Mouse (Mus musculus) intestine, embryonic 14.5 days (tissue): ENCODE measurements around the gene Gm28048. TPM values are rescaled to one million over a fixed set of nuclear protein-coding genes. Genes with fewer than 3 reads are reported as not detected.

Experiments
- ATAC-seq: fragments of 200-750 bp; cut with Nextera tagmentation; replicated peaks from 2 replicates; pipeline ENCODE4 v1.8.0; 2017; ENCODE audit warnings: low read depth, moderate number of reproducible peaks, moderate TSS enrichment, moderate library complexity; ENCODE audit not compliant: low FRiP score, low TSS enrichment
- DNase-seq: peaks from one replicate; pipeline ENCODE4 v3.0.0-alpha.2; 2018; ENCODE audit warnings: low spot score
- H3K27ac ChIP-seq: fragments of 300-500 bp; sonication (generic); 2 replicates; pipeline ENCODE4 v1.5.1; 2014; ENCODE audit warnings: low read depth, mild to moderate bottlenecking, control low read depth
- H3K27me3 ChIP-seq: fragments of 300-500 bp; sonication (generic); replicated peaks from 2 replicates; pipeline ENCODE4 v1.6.1; 2014; ENCODE audit warnings: low read length, control low read depth; ENCODE audit not compliant: control insufficient read depth, insufficient read depth
- H3K36me3 ChIP-seq: fragments of 300-500 bp; sonication (generic); 2 replicates; pipeline ENCODE4 v1.6.1; 2014; ENCODE audit warnings: low read length, control low read depth; ENCODE audit not compliant: control insufficient read depth, insufficient read depth
- H3K4me1 ChIP-seq: fragments of 300-500 bp; sonication (generic); replicated peaks from 2 replicates; pipeline ENCODE4 v1.6.1; 2014; ENCODE audit warnings: low read length, control low read depth, mixed read lengths; ENCODE audit not compliant: control insufficient read depth, insufficient read depth
- H3K4me2 ChIP-seq: fragments of 300-500 bp; sonication (generic); 2 replicates; pipeline ENCODE4 v1.6.1; 2014; ENCODE audit warnings: low read length
- H3K4me3 ChIP-seq: fragments of 300-500 bp; sonication (generic); 2 replicates; pipeline ENCODE4 v1.5.1; 2014; ENCODE audit warnings: low read depth, low read length, control low read depth, mixed read lengths
- H3K9ac ChIP-seq: fragments of 300-500 bp; sonication (generic); 2 replicates; pipeline ENCODE4 v1.6.1; 2014; ENCODE audit warnings: mild to moderate bottlenecking, low read length
- H3K9me3 ChIP-seq: fragments of 300-500 bp; sonication (generic); 2 replicates; pipeline ENCODE4 v1.6.1; 2016; ENCODE audit warnings: low read length, control low read depth; ENCODE audit not compliant: control insufficient read depth
- WGBS: fragments of 180-500 bp; shearing (Covaris S2); extraction: QIAGEN DNeasy Blood & Tissue Kit; methylation state at CpG from one replicate; pipeline ENCODE4 v1.1.7; 2014; 5-methylcytosine and 5-hydroxymethylcytosine counted together
- polyA plus RNA-seq: library from polyadenylated mRNA; unstranded; fragments of >200 nt; fragmentation: Nextera tagmentation; extraction: Ambion mirVana; gene quantifications from 2 replicates; pipeline ENCODE4 v1.2.1, GENCODE M21; 2014

Gene Gm28048
- polyA plus RNA-seq, 1 experiment from 2014 or later = 16.0 TPM

DNA sequence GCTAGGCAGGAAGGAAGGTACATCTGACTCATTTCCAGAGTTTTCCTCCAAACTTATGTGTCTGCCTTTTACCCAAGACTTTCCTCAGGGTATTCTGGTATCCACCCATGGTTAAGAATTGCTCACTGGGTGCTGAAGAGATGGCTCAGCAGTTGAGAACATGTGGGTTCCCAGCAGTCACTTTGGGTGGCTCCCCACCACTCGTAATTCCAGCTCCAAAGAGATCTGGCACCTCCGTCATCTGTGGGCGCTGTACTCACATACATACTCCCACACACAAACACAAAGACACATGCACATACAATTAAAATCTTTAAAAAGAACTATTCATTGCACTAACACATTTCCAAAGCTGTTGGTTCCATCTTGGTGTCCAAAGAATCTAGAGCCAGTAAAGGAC lies 92.7 kb downstream of the Gm28048 start:
- Histone ChIP-seq H3K4me3 (no peak overlapping the region), H3K9ac (no peak overlapping the region), H3K36me3 (no peaks in the 10 kb centered on the region), H3K27ac (no peak overlapping the region), H3K4me1 (no peaks in the 10 kb centered on the region), H3K9me3 (no peaks in the 10 kb centered on the region), H3K27me3 (no peaks in the 10 kb centered on the region), H3K4me2 (no peak overlapping the region)
- 92% methylated on average over 3 of the region's 3 CpGs for WGBS
- ATAC-seq (no peak), DNase-seq (no peak)

DNA sequence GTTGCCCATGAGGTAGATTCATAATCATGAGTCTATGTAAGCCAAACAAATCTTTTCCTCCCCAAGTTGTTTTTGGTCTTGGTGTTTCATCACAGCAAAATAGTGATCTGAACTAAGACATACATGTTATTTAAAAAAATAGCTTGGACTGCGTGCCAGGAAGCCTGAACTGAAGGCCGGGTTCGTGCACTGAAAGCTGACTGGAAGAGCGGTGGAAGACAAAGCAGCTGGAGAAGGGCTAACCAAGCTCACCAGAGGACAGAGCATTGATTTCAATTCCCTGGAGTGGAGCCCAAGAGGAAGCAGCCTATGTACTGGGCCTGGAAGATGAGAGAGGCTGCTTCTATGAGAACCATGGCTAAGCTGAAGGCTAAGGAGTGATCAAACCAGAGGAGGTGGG lies 94.9 kb downstream of the Gm28048 start:
- no peak for DNase-seq
- Histone ChIP-seq H3K4me1 (no peaks in the 10 kb centered on the region), H3K4me2 (no peak overlapping the region), H3K36me3 (no peaks in the 10 kb centered on the region), H3K27ac (no peak overlapping the region), H3K9me3 (no peaks in the 10 kb centered on the region), H3K9ac (no peak overlapping the region), H3K27me3 (no peaks in the 10 kb centered on the region), H3K4me3 (no peak overlapping the region)
- ATAC-seq = no peak
- 94% methylated on average over 4 of the region's 4 CpGs for WGBS

- Histone ChIP-seq H3K27ac (no peak overlapping the region), H3K9ac (no peak overlapping the region), H3K4me3 (no peak overlapping the region), H3K27me3 (no peaks in the 10 kb centered on the region), H3K36me3 (no peaks in the 10 kb centered on the region), H3K4me1 (no peaks in the 10 kb centered on the region), H3K4me2 (no peak overlapping the region), H3K9me3 (no peaks in the 10 kb centered on the region)
- WGBS = 96% methylated on average over 1 of the region's 1 CpGs
- ATAC-seq (no peak), DNase-seq (no peak)
These were observed 96.5 kb downstream of the Gm28048 start for GRCm38 (mm10) chr11:22885350-22885749.

- H3K4me3 ChIP-seq = no peak overlapping the region
- DNase-seq (no peak), ATAC-seq (no peak)
- no peaks in the 10 kb centered on the region for H3K27me3 ChIP-seq
- no peak overlapping the region for H3K9ac ChIP-seq
- 82% methylated on average over 2 of the region's 2 CpGs for WGBS
- H3K27ac ChIP-seq = no peak overlapping the region
- H3K4me1 ChIP-seq = no peaks in the 10 kb centered on the region
- no peaks in the 10 kb centered on the region for H3K36me3 ChIP-seq
- no peaks in the 10 kb centered on the region for H3K9me3 ChIP-seq
- no peak overlapping the region for H3K4me2 ChIP-seq
These were observed 98.2 kb downstream of the Gm28048 start for GRCm38 (mm10) chr11:22883676-22884075.

DNA sequence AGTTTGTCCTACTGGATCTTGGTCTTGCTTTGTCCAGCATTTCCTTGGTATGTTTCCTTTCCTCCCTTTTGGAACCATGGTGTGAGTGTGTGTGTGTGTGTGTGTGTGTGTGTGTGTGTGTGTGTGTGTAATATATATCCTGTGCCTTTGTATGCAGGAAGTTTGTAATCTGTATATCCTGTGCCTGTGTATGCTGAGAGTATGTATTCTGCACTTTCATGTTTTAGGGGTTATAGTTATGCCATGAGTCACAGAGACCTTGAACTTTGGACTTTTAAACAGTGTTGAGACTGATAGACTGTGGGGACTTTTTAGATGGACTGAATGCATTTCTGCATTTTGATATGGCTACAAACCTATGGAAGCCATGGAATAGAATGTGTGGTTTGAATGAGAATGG lies 99.0 kb downstream of the Gm28048 start:
- Histone ChIP-seq H3K36me3 (no peaks in the 10 kb centered on the region), H3K9me3 (no peaks in the 10 kb centered on the region), H3K4me3 (no peak overlapping the region), H3K27ac (no peak overlapping the region), H3K4me1 (no peaks in the 10 kb centered on the region), H3K4me2 (no peak overlapping the region), H3K9ac (no peak overlapping the region), H3K27me3 (no peaks in the 10 kb centered on the region)
- ATAC-seq = no peak
- no peak for DNase-seq

- ATAC-seq (no peak), DNase-seq (no peak)
- H3K4me3 ChIP-seq = no peak overlapping the region
- H3K27me3 ChIP-seq = no peaks in the 10 kb centered on the region
- H3K9me3 ChIP-seq = no peaks in the 10 kb centered on the region
- no peak overlapping the region for H3K9ac ChIP-seq
- 67% methylated on average over 3 of the region's 3 CpGs for WGBS
- H3K27ac ChIP-seq = no peak overlapping the region
- H3K4me1 ChIP-seq = no peaks in the 10 kb centered on the region
- H3K36me3 ChIP-seq = no peaks in the 10 kb centered on the region
- no peak overlapping the region for H3K4me2 ChIP-seq
These were observed 101.3 kb downstream of the Gm28048 start for GRCm38 (mm10) chr11:22880383-22881172.

DNA sequence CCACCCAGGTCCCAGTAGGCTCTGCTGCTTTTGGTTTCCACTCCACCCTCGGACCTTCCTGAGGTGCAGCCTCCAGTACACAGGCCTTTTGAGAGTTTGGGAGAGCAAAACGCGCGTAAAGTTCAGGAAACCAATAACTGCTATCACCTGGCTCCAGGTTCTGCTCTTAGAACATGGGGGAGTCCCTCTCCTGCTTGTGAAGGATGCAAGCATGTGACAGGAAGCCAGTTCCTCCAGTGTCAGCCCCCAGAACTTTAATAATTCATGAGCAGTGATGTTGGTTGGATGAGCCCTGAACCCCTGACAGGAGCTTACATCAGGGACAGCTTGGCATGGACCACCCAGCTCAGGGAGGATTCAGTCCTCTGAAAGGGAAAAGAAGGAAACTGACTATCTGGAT lies 102.2 kb downstream of the Gm28048 start:
- H3K9ac ChIP-seq = no peak overlapping the region
- H3K36me3 ChIP-seq = no peaks in the 10 kb centered on the region
- DNase-seq (no peak), ATAC-seq (no peak)
- no peak overlapping the region for H3K27ac ChIP-seq
- no peak overlapping the region for H3K4me2 ChIP-seq
- H3K9me3 ChIP-seq = no peaks in the 10 kb centered on the region
- H3K4me1 ChIP-seq = no peaks in the 10 kb centered on the region
- no peak overlapping the region for H3K4me3 ChIP-seq
- WGBS = 91% methylated on average over 4 of the region's 4 CpGs
- H3K27me3 ChIP-seq = no peaks in the 10 kb centered on the region

GRCm38 (mm10) chr11:22876680-22877330 lies 105.1 kb downstream of the Gm28048 start:
- H3K4me2 ChIP-seq = no peak overlapping the region

DNA sequence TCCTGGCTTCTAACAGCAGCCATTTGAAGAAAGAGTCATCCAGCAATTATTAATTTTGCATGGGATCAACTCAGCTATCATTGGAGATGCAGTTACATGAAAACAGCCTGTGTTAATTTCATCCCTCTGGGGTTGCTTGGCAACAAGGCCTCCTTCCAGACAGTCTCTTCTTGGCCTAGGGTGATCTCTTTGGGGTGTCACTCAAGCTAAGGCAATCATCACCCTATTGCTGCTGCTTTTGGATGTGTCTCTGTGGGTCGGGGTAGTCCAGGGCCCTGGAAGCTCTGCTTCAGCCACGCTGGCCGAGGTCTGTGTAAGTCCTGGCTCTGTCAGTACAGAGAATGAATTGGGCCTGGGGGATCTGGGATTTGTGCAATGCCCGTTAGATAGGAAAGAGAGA lies 106.6 kb downstream of the Gm28048 start:
- Histone ChIP-seq H3K4me1 (peaks cover 10% of the 10 kb centered on the region; the same call in 1 of the 2 replicates), H3K4me2 (no peak overlapping the region), H3K9ac (no peak overlapping the region), H3K4me3 (no peak overlapping the region), H3K9me3 (no peaks in the 10 kb centered on the region), H3K27ac (no peak overlapping the region), H3K27me3 (no peaks in the 10 kb centered on the region), H3K36me3 (no peaks in the 10 kb centered on the region)
- ATAC-seq (no peak), DNase-seq (no peak)
- 79% methylated on average over 4 of the region's 4 CpGs for WGBS

More at GRCm38 (mm10) chr11:22876680-22877330, 105.1 kb downstream of the Gm28048 start:
- no peak overlapping the region for H3K9ac ChIP-seq
- no peak for ATAC-seq
- no peak overlapping the region for H3K4me3 ChIP-seq
- 85% methylated on average over 3 of the region's 3 CpGs for WGBS
- DNase-seq = no peak
- H3K27me3 ChIP-seq = no peaks in the 10 kb centered on the region
- no peak overlapping the region for H3K27ac ChIP-seq
- H3K9me3 ChIP-seq = no peaks in the 10 kb centered on the region
- H3K36me3 ChIP-seq = no peaks in the 10 kb centered on the region
- peaks cover 7% of the 10 kb centered on the region; the same call in 1 of the 2 replicates for H3K4me1 ChIP-seq
